Mouse (Mus musculus): ENCODE measurements at regions not wholly inside any gene's neighbourhood (a gene's known extent, or its start where the extent isn't known, plus 50 kb on each side); places are given as distances from the start of the nearest gene placed in this dataset.

DNA sequence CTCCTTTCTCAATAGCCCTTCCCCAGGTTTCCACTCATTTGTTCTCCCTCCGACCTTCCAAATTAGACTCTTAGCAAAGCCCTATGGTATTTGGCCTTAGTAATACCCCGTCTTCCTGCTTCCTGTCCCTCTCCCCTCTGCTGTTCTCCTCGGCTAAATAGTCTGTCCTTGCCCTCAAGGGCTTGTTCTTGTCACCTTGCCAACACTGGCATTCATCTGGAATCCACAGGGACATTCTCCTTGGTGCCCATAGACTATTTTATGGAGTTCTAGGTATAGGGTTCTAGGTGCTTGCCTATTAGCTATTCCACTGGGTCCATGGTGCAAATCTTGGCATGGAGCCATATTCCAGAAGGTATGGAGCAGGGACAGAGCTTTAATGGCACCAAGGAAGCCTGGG, 259.2 kb upstream of the Gm4791 start:
- TF ChIP-seq CTCF (conservative IDR thresholded peaks at IDR 0.05; ENCODE audit: low read length) (no peak), POU5F1 (IDR thresholded peaks at IDR 0.05; ENCODE audit: borderline replicate concordance, low read length) (no peak), NANOG (IDR thresholded peaks at IDR 0.05; ENCODE audit: borderline replicate concordance, low read length) (no peak)
